Mouse (Mus musculus): ENCODE results near the gene Olfr516. TPM values are rescaled to one million over a fixed set of nuclear protein-coding genes. Genes with fewer than 3 reads are reported as not detected.

The Olfr516 gene
- total RNA-seq (2021): not detected

DNA sequence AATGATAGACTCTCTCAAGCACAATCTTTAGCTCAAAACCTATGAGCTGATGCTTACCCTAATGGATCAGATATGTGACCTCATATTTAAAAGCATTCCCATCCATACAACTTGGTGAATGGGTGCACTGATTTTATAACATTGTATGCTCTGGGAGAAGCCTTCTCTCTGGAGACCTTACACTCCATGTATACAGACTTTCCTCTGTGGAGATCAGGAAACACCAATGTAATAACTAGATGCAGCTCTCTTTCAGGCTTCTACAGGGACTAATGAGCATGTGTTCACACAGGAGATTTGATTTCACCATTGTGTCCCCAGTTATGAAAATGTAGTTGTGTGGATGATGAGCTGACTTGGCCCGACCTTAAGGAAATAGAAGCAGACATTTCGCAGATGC lies at the start of gene Olfr516:
Gene Olfr516 (minus strand): TSS at position 101 of the 400 bp plus-strand sequence.
- DNase-seq: no peak

DNA sequence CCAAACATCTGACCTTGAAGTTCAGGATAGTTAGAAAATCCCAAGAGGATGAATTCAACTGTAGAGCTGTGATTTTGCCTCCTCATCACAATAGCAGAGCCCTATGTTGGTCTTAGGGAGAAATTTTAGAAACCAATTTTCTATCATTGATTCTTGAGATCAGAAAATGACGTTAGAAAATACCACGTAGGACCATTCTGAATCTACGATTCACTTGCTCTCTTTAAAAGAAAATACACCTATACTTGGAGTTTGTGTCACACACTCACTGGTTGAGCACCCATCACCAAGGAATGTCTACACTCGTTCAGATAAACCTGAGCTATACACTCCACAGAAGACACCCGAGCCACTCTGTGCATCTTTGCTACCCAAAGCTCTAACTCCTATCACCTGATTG lies 44.0 kb upstream of the Olfr516 start, which contains the start of gene Olfr519:
Gene Olfr519 (minus strand): TSS at position 101 of the 400 bp plus-strand sequence.
- no peak for DNase-seq

DNA sequence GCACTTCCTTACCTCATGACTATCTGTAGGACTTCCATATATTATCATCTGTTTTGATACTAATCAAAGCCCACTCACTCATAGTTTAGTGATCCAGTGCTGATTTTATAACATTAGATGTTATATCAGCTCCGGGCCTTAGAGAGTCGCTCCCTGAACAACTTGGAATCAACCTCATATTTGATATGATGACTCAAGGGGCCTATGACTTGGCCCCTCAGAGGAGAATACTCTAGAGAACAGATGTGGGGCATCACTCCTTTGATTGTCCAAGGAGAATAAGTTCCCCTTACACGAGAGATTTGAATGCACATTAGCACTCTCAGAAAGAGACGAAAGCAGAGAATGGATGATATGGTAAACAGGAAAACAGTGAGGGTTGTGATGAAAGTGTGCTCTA lies 34.6 kb upstream of the Olfr516 start, which contains the start of gene Olfr518:
Gene Olfr518 (minus strand): TSS at position 101 of the 400 bp plus-strand sequence.
- no peak for DNase-seq

DNA sequence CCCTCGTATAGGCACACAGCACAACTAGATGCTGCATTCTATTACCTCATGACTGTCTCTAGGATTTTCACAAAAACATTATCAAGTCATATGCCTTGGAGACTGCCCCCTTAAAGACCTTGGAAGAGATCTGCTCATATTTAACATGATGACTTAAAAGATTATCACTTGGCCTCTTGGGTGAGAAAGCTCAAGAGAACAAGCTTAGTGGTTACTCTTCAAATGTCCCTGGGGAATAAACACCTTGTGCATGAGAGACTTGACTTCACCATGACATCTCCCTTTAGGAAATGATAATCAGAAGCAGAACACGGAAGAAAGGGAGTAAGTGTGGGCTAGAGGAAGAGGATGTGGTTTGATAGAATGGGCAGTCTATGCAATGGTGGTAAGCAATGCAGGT lies 21.9 kb upstream of the Olfr516 start, which contains the start of gene Olfr517:
Gene Olfr517 (minus strand): TSS at position 101 of the 400 bp plus-strand sequence.
- DNase-seq: no peak

DNA sequence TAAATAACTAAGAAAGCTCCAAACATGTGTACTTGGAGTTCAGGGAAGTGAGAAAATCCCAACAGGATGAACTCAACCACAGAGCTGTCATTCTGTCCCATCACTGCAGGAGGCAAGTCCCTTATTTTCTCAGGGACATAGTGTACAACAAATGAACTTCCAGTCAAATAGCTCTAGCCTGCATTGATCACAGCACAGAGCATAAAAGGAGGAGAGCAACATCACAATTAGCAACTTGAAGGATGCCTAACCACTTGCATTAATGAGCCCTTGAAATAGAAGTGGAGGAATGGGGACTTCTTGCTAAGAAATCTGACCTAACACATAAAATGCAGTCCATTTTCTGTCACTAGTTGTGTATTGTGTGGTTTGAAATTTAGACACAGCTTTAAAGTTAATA lies 24.4 kb downstream of the Olfr516 start, which contains the start of gene Olfr514:
Gene Olfr514 (minus strand): TSS at position 101 of the 400 bp plus-strand sequence.
- DNase-seq: no peak

DNA sequence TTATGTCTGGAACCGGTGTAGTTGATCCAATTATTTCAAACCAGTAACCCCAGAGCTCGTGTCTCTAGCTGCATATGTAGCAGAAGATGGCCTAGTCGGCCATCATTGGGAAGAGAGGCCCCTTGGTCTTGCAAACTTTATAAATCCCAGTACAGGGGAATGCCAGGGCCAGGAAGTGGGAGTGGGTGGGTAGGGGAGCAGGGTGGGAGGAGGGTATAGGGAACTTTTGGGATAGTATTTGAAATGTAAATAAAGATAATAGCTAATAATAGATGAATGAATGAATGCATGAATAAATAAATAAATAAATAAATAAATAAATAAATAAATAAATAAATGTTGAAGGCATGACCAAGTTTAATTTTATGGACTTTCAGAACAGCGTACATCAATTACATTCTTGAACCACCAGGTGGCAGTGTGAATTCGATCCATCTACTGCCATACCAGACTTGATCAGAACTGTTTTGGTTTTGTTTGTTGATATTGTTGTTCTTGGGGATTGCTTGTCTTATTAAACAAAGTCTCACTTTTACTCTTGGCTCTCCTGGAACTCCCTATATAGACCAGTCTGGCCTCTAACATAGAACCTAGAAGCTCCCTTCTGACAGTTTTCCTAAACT lies 35.6 kb downstream of the Olfr516 start:
- peak; percentile 29 for DNase-seq

DNA sequence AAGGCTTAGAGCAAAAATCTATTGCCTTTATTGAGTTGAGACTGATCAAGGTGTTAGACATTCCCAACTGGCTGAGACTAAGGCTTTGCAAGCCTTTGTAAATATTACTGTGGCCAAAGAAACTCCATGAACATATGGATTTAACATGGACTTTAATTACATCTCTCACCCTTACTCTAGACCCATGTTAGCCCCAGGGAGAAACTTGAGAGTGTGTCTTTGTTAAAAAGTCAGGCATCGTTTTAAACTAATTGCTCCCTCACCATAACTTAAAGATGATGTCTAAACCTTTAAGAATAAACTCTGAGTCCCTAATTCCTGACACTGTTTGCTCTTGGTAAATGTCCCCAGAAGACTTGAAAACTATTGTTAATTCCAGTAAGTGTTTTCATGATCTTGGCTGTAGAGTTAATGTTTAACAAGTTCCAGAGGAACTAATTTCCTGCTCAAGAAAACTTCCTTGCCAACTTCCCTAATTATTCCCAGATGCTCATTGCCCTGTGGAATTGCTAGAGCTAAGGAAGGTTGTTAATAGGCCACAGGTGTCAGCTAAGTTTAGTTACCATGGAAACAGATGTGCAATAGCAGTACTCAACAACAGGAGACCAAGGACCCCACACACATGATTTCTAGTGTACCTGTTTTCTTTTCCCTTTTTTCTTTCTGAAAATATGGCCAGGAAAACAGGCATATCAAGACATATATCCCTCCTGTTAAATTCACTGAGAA lies 53.0 kb downstream of the Olfr516 start:
- DNase-seq: no peak

Other genes with a start within 250 kb of the Olfr516 start
- gene Olfr506, start 239.7 kb downstream of the Olfr516 start, total RNA-seq (2021): not detected
- not detected for gene Olfr507, start 228.7 kb downstream of the Olfr516 start, total RNA-seq (2021)
- gene Olfr508, start 220.5 kb downstream of the Olfr516 start, total RNA-seq (2021): not detected
- gene Olfr509, start 198.6 kb downstream of the Olfr516 start, total RNA-seq (2021): under 1 TPM in 1 of 2 experiments, not detected in 1; 0.07 TPM
- not detected for gene Olfr510, start 184.1 kb downstream of the Olfr516 start, total RNA-seq (2021)
- not detected for gene Olfr512, start 137.2 kb downstream of the Olfr516 start, total RNA-seq (2021)
- not detected for gene Olfr513, start 99.6 kb downstream of the Olfr516 start, total RNA-seq (2021)
- not detected for gene Olfr514, start 24.5 kb downstream of the Olfr516 start, total RNA-seq (2021)
- gene Olfr517, start 21.9 kb upstream of the Olfr516 start, total RNA-seq (2021): not detected
- not detected for gene Olfr518, start 34.5 kb upstream of the Olfr516 start, total RNA-seq (2021)
- not detected for gene Olfr519, start 43.9 kb upstream of the Olfr516 start, total RNA-seq (2021)
- gene Nlrp10, start 79.6 kb upstream of the Olfr516 start, total RNA-seq (2021): 10 to 100 TPM; 16.4 to 17.6 TPM
- gene Eif3f, start 83.9 kb upstream of the Olfr516 start, total RNA-seq (2021): 100 to 1,000 TPM; 126 to 127 TPM
- under 1 TPM; 0.81 to 0.83 TPM for gene Tub, start 99.8 kb upstream of the Olfr516 start, total RNA-seq (2021)
- gene Ric3, start 232.8 kb upstream of the Olfr516 start, total RNA-seq (2021): under 1 TPM; 0.74 to 0.77 TPM